10 mouse cellular contexts compared by ENCODE assay signal in the genomic region with DNA sequence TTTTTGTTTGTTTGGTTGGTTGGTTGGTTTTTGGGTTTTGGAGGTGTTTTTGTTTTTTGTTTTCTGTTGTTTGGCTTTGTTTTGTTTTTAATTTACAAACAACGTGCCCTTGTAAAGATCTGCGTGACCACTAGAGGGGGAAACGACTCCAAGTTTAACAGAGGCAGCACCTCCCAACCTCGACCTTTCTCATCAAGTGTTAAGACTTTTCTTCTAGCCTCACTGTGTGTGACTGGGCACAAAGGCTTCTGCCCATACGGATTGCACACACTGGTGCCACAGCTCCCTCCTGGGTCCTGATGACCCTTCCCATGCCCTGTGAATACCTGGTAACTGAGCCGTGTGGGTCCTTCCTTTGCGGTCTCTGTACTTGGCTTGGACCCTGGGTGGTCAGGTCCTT. TPM values are rescaled to one million over a fixed set of nuclear protein-coding genes. Genes with fewer than 3 reads are reported as not detected.
DNase-seq lines count a peak whose midpoint lies in the region; ATAC-seq and TF ChIP-seq lines count a peak whose summit lies in the region.
"Had no signal": no experiment of that assay in that cellular context is flagged by ENCODE, and none has a peak within 500 bp of the region (broad histone marks: within the 10 kb centered on the region; RNA-seq: fewer than 3 reads in every experiment).

No protein-coding gene starts in this region.

- H3K9ac ChIP-seq in kidney, postnatal 0 days (ENCODE audit: low read depth, low read length) = no peak overlapping the region
- no peak overlapping the region; the same call in 1 of the 2 replicates for H3K9ac ChIP-seq in ES-Bruce4 (ENCODE audit: low read depth, poor library complexity, severe bottlenecking)
- H3K9ac ChIP-seq: liver, embryonic 15.5 days had no signal

- no peak for TF ChIP-seq EP300 in ES-Bruce4 (IDR thresholded peaks at IDR 0.05; ENCODE audit: insufficient read depth, low read depth, low read length)

- peak; percentile 83 for DNase-seq in kidney, postnatal 0 days (ENCODE audit: low spot score)
- DNase-seq in kidney, adult 11 months = no peak
- peak; percentile 30 for DNase-seq in c-Kit-positive CD71-negative TER-119-negative erythroid progenitor cells, embryonic 14.5 days (ENCODE audit: low read depth)
- no peak for DNase-seq in limb, embryonic 10.5 days (ENCODE audit: low spot score)
- DNase-seq in adrenal gland, adult 18-20 months (ENCODE audit: low spot score in 2 of 2) = no peak
- DNase-seq in gastrocnemius, postnatal 4 days (ENCODE audit: low spot score in 2 of 2) = no peak
- no peak for DNase-seq in urinary bladder, postnatal 25 days (ENCODE audit: low spot score)

- no peak overlapping the region for H3K4me2 ChIP-seq in kidney, postnatal 0 days (ENCODE audit: low read length)
- H3K4me2 ChIP-seq: liver, embryonic 15.5 days had no signal

- no peak overlapping the region for H3K27ac ChIP-seq in kidney, postnatal 0 days
- H3K27ac ChIP-seq in ES-Bruce4 (ENCODE audit: insufficient read depth, low read length) = no peak overlapping the region
- H3K27ac ChIP-seq in limb, embryonic 10.5 days = 0 out of 2 replicates have a peak overlapping the region, but pooled peaks have one; percentile 17
- H3K27ac ChIP-seq: embryonic facial prominence, embryonic 13.5 days; liver, embryonic 15.5 days had no signal

- no peaks in the 10 kb centered on the region for H3K27me3 ChIP-seq in kidney, postnatal 0 days (ENCODE audit: insufficient read depth, low read length)
- H3K27me3 ChIP-seq in ES-Bruce4 (ENCODE audit: control insufficient read depth, insufficient read depth, low read length, poor library complexity, severe bottlenecking) = no peaks in the 10 kb centered on the region
- H3K27me3 ChIP-seq in limb, embryonic 10.5 days (ENCODE audit: low read depth, poor library complexity, severe bottlenecking) = peaks cover 28% of the 10 kb centered on the region

- no peaks in the 10 kb centered on the region for H3K9me3 ChIP-seq in kidney, postnatal 0 days (replicated peaks; ENCODE audit: low read length)
- H3K9me3 ChIP-seq in ES-Bruce4 (replicated peaks; ENCODE audit: control insufficient read depth, insufficient read depth, low read length, poor library complexity, severe bottlenecking) = no peaks in the 10 kb centered on the region
- H3K9me3 ChIP-seq in limb, embryonic 10.5 days (replicated peaks) = no peaks in the 10 kb centered on the region
- H3K9me3 ChIP-seq: embryonic facial prominence, embryonic 13.5 days; liver, embryonic 15.5 days had no signal

- 0 out of 2 replicates have a peak, but pooled peaks have one; percentile 34 for ATAC-seq in kidney, postnatal 0 days (replicated peaks; ENCODE audit: low FRiP score, low read depth)

- 29% methylated on average over 7 of the region's 7 CpGs for WGBS in kidney, postnatal 0 days
- WGBS in limb, embryonic 10.5 days = 32% methylated on average over 7 of the region's 7 CpGs

- H3K4me1 ChIP-seq in kidney, postnatal 0 days (replicated peaks; ENCODE audit: insufficient read depth, low read length) = no peaks in the 10 kb centered on the region
- no peaks in the 10 kb centered on the region for H3K4me1 ChIP-seq in ES-Bruce4 (ENCODE audit: control insufficient read depth, insufficient read depth, low read length)
- peaks cover 7% of the 10 kb centered on the region; the same call in 1 of the 2 replicates for H3K4me1 ChIP-seq in limb, embryonic 10.5 days

- no peak overlapping the region for H3K4me3 ChIP-seq in kidney, postnatal 0 days (replicated peaks; ENCODE audit: low read depth, low read length)
- peak overlapping the region; percentile 0; the same call in 1 of the 2 replicates for H3K4me3 ChIP-seq in ES-Bruce4 (ENCODE audit: low read depth, low read length)
- no peak overlapping the region for H3K4me3 ChIP-seq in limb, embryonic 10.5 days
- H3K4me3 ChIP-seq: embryonic facial prominence, embryonic 13.5 days; liver, embryonic 15.5 days had no signal

- no peak for TF ChIP-seq POLR2A in ES-Bruce4 (IDR thresholded peaks at IDR 0.05; ENCODE audit: insufficient read depth, low read length)

- peak; percentile 70 for TF ChIP-seq CTCF in kidney, postnatal 0 days (IDR thresholded peaks at IDR 0.05; ENCODE audit: low read depth)
- TF ChIP-seq CTCF in ES-Bruce4 (IDR thresholded peaks at IDR 0.05; ENCODE audit: low read depth, low read length) = peak; percentile 24

- no peaks in the 10 kb centered on the region for H3K36me3 ChIP-seq in kidney, postnatal 0 days (ENCODE audit: insufficient read depth, low read length)
- H3K36me3 ChIP-seq in ES-Bruce4 (ENCODE audit: control insufficient read depth, insufficient read depth, low read length, poor library complexity, severe bottlenecking) = no peaks in the 10 kb centered on the region
- H3K36me3 ChIP-seq in limb, embryonic 10.5 days = no peaks in the 10 kb centered on the region
- H3K36me3 ChIP-seq: embryonic facial prominence, embryonic 13.5 days; liver, embryonic 15.5 days had no signal

RNA-seq across cellular contexts. Expression of gene Gucy2e, which starts 30.5 kb away (rescaled TPM):
- polyA plus RNA-seq in kidney, postnatal 0 days (2015; fragmentation: Nextera tagmentation; extraction: Ambion mirVana) = 0.13 and 0.24 TPM in 2 replicates
- 0.11 TPM in 1 of 2 replicates, not detected in the other for polyA plus RNA-seq in ES-Bruce4 (2011; ENCODE audit: insufficient read depth, insufficient read length, low read depth, missing spikeins)
- polyA plus RNA-seq in limb, embryonic 10.5 days (2016; fragmentation: Nextera tagmentation; extraction: Ambion mirVana) = not detected in 2 replicates
- total RNA-seq in adrenal gland, adult 18-20 months (2021) = under 1 TPM in 1 of 2 experiments, not detected in 1; 0.07 TPM
- total RNA-seq in gastrocnemius, postnatal 4 days (2021) = not detected
- polyA plus RNA-seq: liver, embryonic 15.5 days had no signal

RNA-seq across cellular contexts. Expression of gene Cntrob, which starts 56.2 kb away (rescaled TPM):
- 12.6 and 14.5 TPM in 2 replicates for polyA plus RNA-seq in kidney, postnatal 0 days (2015; fragmentation: Nextera tagmentation; extraction: Ambion mirVana)
- polyA plus RNA-seq in ES-Bruce4 (2011; ENCODE audit: insufficient read depth, insufficient read length, low read depth, missing spikeins) = 25.9 and 27.5 TPM in 2 replicates
- 28.9 and 36.2 TPM in 2 replicates for polyA plus RNA-seq in limb, embryonic 10.5 days (2016; fragmentation: Nextera tagmentation; extraction: Ambion mirVana)
- total RNA-seq in adrenal gland, adult 18-20 months (2021) = 1 to 10 TPM; 3.6 to 4.1 TPM
- 10 to 100 TPM; 12.0 to 12.9 TPM for total RNA-seq in gastrocnemius, postnatal 4 days (2021)

RNA-seq across cellular contexts. Expression of gene Trappc1, which starts 56.4 kb away (rescaled TPM):
- polyA plus RNA-seq in kidney, postnatal 0 days (2015; fragmentation: Nextera tagmentation; extraction: Ambion mirVana) = 171 and 173 TPM in 2 replicates
- 89.1 and 96.0 TPM in 2 replicates for polyA plus RNA-seq in ES-Bruce4 (2011; ENCODE audit: insufficient read depth, insufficient read length, low read depth, missing spikeins)
- polyA plus RNA-seq in limb, embryonic 10.5 days (2016; fragmentation: Nextera tagmentation; extraction: Ambion mirVana) = 135 and 144 TPM in 2 replicates
- total RNA-seq in adrenal gland, adult 18-20 months (2021) = 10 to 100 TPM; 57.8 to 60.1 TPM
- 10 to 100 TPM; 62.2 to 63.1 TPM for total RNA-seq in gastrocnemius, postnatal 4 days (2021)

RNA-seq across cellular contexts. Expression of gene Kcnab3, which starts 58.7 kb away (rescaled TPM):
- 2.5 and 2.8 TPM in 2 replicates for polyA plus RNA-seq in kidney, postnatal 0 days (2015; fragmentation: Nextera tagmentation; extraction: Ambion mirVana)
- polyA plus RNA-seq in ES-Bruce4 (2011; ENCODE audit: insufficient read depth, insufficient read length, low read depth, missing spikeins) = 2.5 and 3.4 TPM in 2 replicates
- 0.93 and 1.4 TPM in 2 replicates for polyA plus RNA-seq in limb, embryonic 10.5 days (2016; fragmentation: Nextera tagmentation; extraction: Ambion mirVana)
- total RNA-seq in adrenal gland, adult 18-20 months (2021) = 1 to 10 TPM; 6.8 to 8.8 TPM
- under 1 TPM; 0.49 to 0.56 TPM for total RNA-seq in gastrocnemius, postnatal 4 days (2021)

Comparison
In these comparisons a context has a peak if more than half of its experiments do, and no peak if none do; other contexts are left out.
1. DNase-seq: peak in kidney, postnatal 0 days (single experiment) and c-Kit-positive CD71-negative TER-119-negative erythroid progenitor cells, embryonic 14.5 days (single experiment); none in kidney, adult 11 months (single experiment), limb, embryonic 10.5 days (single experiment), adrenal gland, adult 18-20 months (0 of 2), gastrocnemius, postnatal 4 days (0 of 2) and urinary bladder, postnatal 25 days (single experiment).